Mouse (Mus musculus): ENCODE measurements around the gene Ccdc88c. TPM values are rescaled to one million over a fixed set of nuclear protein-coding genes. Genes with fewer than 3 reads are reported as not detected.

Gene Ccdc88c
- polyA plus RNA-seq, 1 experiment = 138 TPM

- no peak for TF ChIP-seq CTCF (IDR thresholded peaks at IDR 0.05; ENCODE audit: control insufficient read depth, insufficient read depth, low read length)
- Histone ChIP-seq H3K4me1 (ENCODE audit: control insufficient read depth, insufficient read depth, low read length) (peaks cover 4% of the 10 kb centered on the region; the same call in 1 of the 2 replicates), H3K27ac (ENCODE audit: control insufficient read depth, insufficient read depth, low read depth, low read length, poor library complexity) (peak overlapping the region; percentile 95), H3K4me3 (replicated peaks; ENCODE audit: control insufficient read depth, low read depth, low read length) (peak overlapping the region; percentile 87)
- under 1% methylated on average over 19 of the region's 19 CpGs for WGBS
Observed at GRCm38 (mm10) chr12:101027451-101028246, 1.2 kb downstream of the Ccdc88c start.

GRCm38 (mm10) chr12:101026946-101027345 lies 1.9 kb downstream of the Ccdc88c start:
- TF ChIP-seq CTCF (IDR thresholded peaks at IDR 0.05; ENCODE audit: control insufficient read depth, insufficient read depth, low read length) (no peak), POLR2A (IDR thresholded peaks at IDR 0.05; ENCODE audit: borderline replicate concordance, control insufficient read depth, low read depth, low read length) (no peak)
- WGBS = 52% methylated on average over 14 of the region's 14 CpGs
- peak overlapping the region; percentile 65 for H3K4me3 ChIP-seq (replicated peaks; ENCODE audit: control insufficient read depth, low read depth, low read length)
- H3K27ac ChIP-seq (ENCODE audit: control insufficient read depth, insufficient read depth, low read depth, low read length, poor library complexity) = peak overlapping the region; percentile 50
- peaks cover 4% of the 10 kb centered on the region; the same call in 1 of the 2 replicates for H3K4me1 ChIP-seq (ENCODE audit: control insufficient read depth, insufficient read depth, low read length)

- 37% methylated on average over 7 of the region's 7 CpGs for WGBS
- TF ChIP-seq POLR2A (IDR thresholded peaks at IDR 0.05; ENCODE audit: borderline replicate concordance, control insufficient read depth, low read depth, low read length) (no peak), CTCF (IDR thresholded peaks at IDR 0.05; ENCODE audit: control insufficient read depth, insufficient read depth, low read length) (no peak)
- Histone ChIP-seq H3K4me1 (ENCODE audit: control insufficient read depth, insufficient read depth, low read length) (peaks cover 4% of the 10 kb centered on the region; the same call in 1 of the 2 replicates), H3K4me3 (replicated peaks; ENCODE audit: control insufficient read depth, low read depth, low read length) (peak overlapping the region; percentile 65), H3K27ac (ENCODE audit: control insufficient read depth, insufficient read depth, low read depth, low read length, poor library complexity) (peak overlapping the region; percentile 34)
Observed at GRCm38 (mm10) chr12:101026518-101026917, 2.3 kb downstream of the Ccdc88c start.

GRCm38 (mm10) chr12:101026025-101026424 lies 2.8 kb downstream of the Ccdc88c start:
- H3K4me1 ChIP-seq (ENCODE audit: control insufficient read depth, insufficient read depth, low read length) = peaks cover 5% of the 10 kb centered on the region; the same call in 1 of the 2 replicates
- peak overlapping the region; percentile 25 for H3K4me3 ChIP-seq (replicated peaks; ENCODE audit: control insufficient read depth, low read depth, low read length)
- peak overlapping the region; percentile 59 for H3K27ac ChIP-seq (ENCODE audit: control insufficient read depth, insufficient read depth, low read depth, low read length, poor library complexity)
- TF ChIP-seq POLR2A (IDR thresholded peaks at IDR 0.05; ENCODE audit: borderline replicate concordance, control insufficient read depth, low read depth, low read length) (no peak), CTCF (IDR thresholded peaks at IDR 0.05; ENCODE audit: control insufficient read depth, insufficient read depth, low read length) (no peak)
- 19% methylated on average over 4 of the region's 4 CpGs for WGBS

GRCm38 (mm10) chr12:101025379-101025778 lies 3.5 kb downstream of the Ccdc88c start:
- Histone ChIP-seq H3K27ac (ENCODE audit: control insufficient read depth, insufficient read depth, low read depth, low read length, poor library complexity) (peak overlapping the region; percentile 59), H3K4me3 (replicated peaks; ENCODE audit: control insufficient read depth, low read depth, low read length) (peak overlapping the region; percentile 10), H3K4me1 (ENCODE audit: control insufficient read depth, insufficient read depth, low read length) (peaks cover 8% of the 10 kb centered on the region)
- 43% methylated on average over 7 of the region's 7 CpGs for WGBS
- no peak for TF ChIP-seq POLR2A (IDR thresholded peaks at IDR 0.05; ENCODE audit: borderline replicate concordance, control insufficient read depth, low read depth, low read length)

GRCm38 (mm10) chr12:101024824-101025223 lies 4.0 kb downstream of the Ccdc88c start:
- Histone ChIP-seq H3K4me3 (replicated peaks; ENCODE audit: control insufficient read depth, low read depth, low read length) (no peak overlapping the region), H3K4me1 (ENCODE audit: control insufficient read depth, insufficient read depth, low read length) (peaks cover 10% of the 10 kb centered on the region), H3K27ac (ENCODE audit: control insufficient read depth, insufficient read depth, low read depth, low read length, poor library complexity) (no peak overlapping the region; the same call in 1 of the 2 replicates)
- 67% methylated on average over 8 of the region's 8 CpGs for WGBS
- TF ChIP-seq POLR2A (IDR thresholded peaks at IDR 0.05; ENCODE audit: borderline replicate concordance, control insufficient read depth, low read depth, low read length) (no peak), CTCF (IDR thresholded peaks at IDR 0.05; ENCODE audit: control insufficient read depth, insufficient read depth, low read length) (no peak)

- Histone ChIP-seq H3K4me3 (replicated peaks; ENCODE audit: control insufficient read depth, low read depth, low read length) (no peak overlapping the region), H3K4me1 (ENCODE audit: control insufficient read depth, insufficient read depth, low read length) (peaks cover 20% of the 10 kb centered on the region), H3K27ac (ENCODE audit: control insufficient read depth, insufficient read depth, low read depth, low read length, poor library complexity) (no peak overlapping the region)
- 94% methylated on average over 11 of the region's 11 CpGs for WGBS
- TF ChIP-seq POLR2A (IDR thresholded peaks at IDR 0.05; ENCODE audit: borderline replicate concordance, control insufficient read depth, low read depth, low read length) (no peak), CTCF (IDR thresholded peaks at IDR 0.05; ENCODE audit: control insufficient read depth, insufficient read depth, low read length) (no peak)
Observed at GRCm38 (mm10) chr12:101023143-101023542, 5.7 kb downstream of the Ccdc88c start.

GRCm38 (mm10) chr12:101022353-101022752 lies 6.5 kb downstream of the Ccdc88c start:
- no peak for TF ChIP-seq CTCF (IDR thresholded peaks at IDR 0.05; ENCODE audit: control insufficient read depth, insufficient read depth, low read length)
- TF ChIP-seq POLR2A (IDR thresholded peaks at IDR 0.05; ENCODE audit: borderline replicate concordance, control insufficient read depth, low read depth, low read length) = no peak
- no peak overlapping the region for H3K27ac ChIP-seq (ENCODE audit: control insufficient read depth, insufficient read depth, low read depth, low read length, poor library complexity)
- peaks cover 26% of the 10 kb centered on the region for H3K4me1 ChIP-seq (ENCODE audit: control insufficient read depth, insufficient read depth, low read length)
- 90% methylated on average over 8 of the region's 8 CpGs for WGBS
- no peak overlapping the region for H3K4me3 ChIP-seq (replicated peaks; ENCODE audit: control insufficient read depth, low read depth, low read length)
